Mouse (Mus musculus) C2C12 (cell line): Measurements from ENCODE around the gene Hyal5. TPM values are rescaled to one million over a fixed set of nuclear protein-coding genes. Genes with fewer than 3 reads are reported as not detected.

Source experiments
- H3K27me3 ChIP-seq: one replicate; pipeline ENCODE4 v1.6.1; 2011; ENCODE audit not compliant: control insufficient read depth, insufficient read depth, insufficient read length
- H3K36me3 ChIP-seq: one replicate; pipeline ENCODE4 v1.6.1; 2011; ENCODE audit not compliant: control insufficient read depth, insufficient read depth
- H3K4me3 ChIP-seq: one replicate; pipeline ENCODE4 v1.5.1; 2011; ENCODE audit warnings: mild to moderate bottlenecking, control low read depth; ENCODE audit not compliant: poor library complexity, insufficient read depth, severe bottlenecking
- H3K79me2 ChIP-seq: one replicate; pipeline ENCODE4 v1.6.1; 2011; ENCODE audit not compliant: control insufficient read depth, insufficient read depth
- H3K79me3 ChIP-seq: one replicate; pipeline ENCODE4 v1.6.1; 2011; ENCODE audit warnings: low read depth, control low read depth
- H3ac ChIP-seq: one replicate; pipeline ENCODE3; 2011; ENCODE audit warnings: low read depth; ENCODE audit not compliant: control insufficient read depth, insufficient read length
- CEBPB ChIP-seq: IDR thresholded peaks from one replicate; pipeline ENCODE4 v1.6.1; 2011; ENCODE audit warnings: low read depth, mild to moderate bottlenecking, control low read depth, moderate library complexity
- CTCF ChIP-seq: IDR thresholded peaks from one replicate; pipeline ENCODE4 v1.5.1; 2011; ENCODE audit not compliant: control insufficient read depth, insufficient read depth, insufficient read length
- FOSL1 ChIP-seq: IDR thresholded peaks from one replicate; pipeline ENCODE4 v1.8.0; 2011; ENCODE audit warnings: mild to moderate bottlenecking, low read length; ENCODE audit not compliant: poor library complexity, insufficient read depth, severe bottlenecking
- MAX ChIP-seq: IDR thresholded peaks from one replicate; pipeline ENCODE4 v1.6.1; 2011; ENCODE audit warnings: mild to moderate bottlenecking, control low read depth
- MYOD1 ChIP-seq: IDR thresholded peaks from one replicate; pipeline ENCODE4 v1.6.1; 2011; ENCODE audit warnings: low read depth; ENCODE audit not compliant: control insufficient read depth, insufficient read length
- MYOG ChIP-seq: IDR thresholded peaks from one replicate; pipeline ENCODE4 v1.6.1; 2011; ENCODE audit not compliant: control insufficient read depth, insufficient read length; ENCODE audit errors: extremely low read depth
- USF1 ChIP-seq: IDR thresholded peaks from one replicate; pipeline ENCODE4 v1.6.1; 2011; ENCODE audit warnings: low read depth, mild to moderate bottlenecking, control low read depth, moderate library complexity
- polyA plus RNA-seq: library from polyadenylated mRNA; unstranded; fragments of >200 nt; fragmentation: generic; extraction: Trizol; gene quantifications from one replicate; pipeline ENCODE4 v1.2.1, GENCODE M21; 2012; ENCODE audit warnings: missing spikeins

Hyal5 gene
- polyA plus RNA-seq, 1 experiment: not detected

- Histone ChIP-seq H3K27me3 (no peaks in the 10 kb centered on the region), H3K79me2 (no peaks in the 10 kb centered on the region), H3K79me3 (no peaks in the 10 kb centered on the region), H3K4me3 (no peak overlapping the region), H3ac (no peak overlapping the region), H3K36me3 (no peaks in the 10 kb centered on the region)
- TF ChIP-seq CEBPB (no peak), FOSL1 (no peak), MYOG (no peak), MAX (no peak), USF1 (no peak), MYOD1 (no peak), CTCF (no peak)
Observed at GRCm38 (mm10) chr6:24905101-24905500, 47.3 kb downstream of the Hyal5 start.

- Histone ChIP-seq H3K27me3 (no peaks in the 10 kb centered on the region), H3K79me3 (no peaks in the 10 kb centered on the region), H3ac (no peak overlapping the region), H3K36me3 (no peaks in the 10 kb centered on the region), H3K79me2 (no peaks in the 10 kb centered on the region), H3K4me3 (no peak overlapping the region)
- TF ChIP-seq CEBPB (no peak), MAX (no peak), MYOD1 (no peak)
Observed at GRCm38 (mm10) chr6:24907824-24908223, 50.0 kb downstream of the Hyal5 start.

GRCm38 (mm10) chr6:24910016-24910727 is 52.4 kb downstream of the Hyal5 start:
- H3ac ChIP-seq: no peak overlapping the region
- H3K79me3 ChIP-seq: no peaks in the 10 kb centered on the region

GRCm38 (mm10) chr6:24910728-24911105 is 52.9 kb downstream of the Hyal5 start:
- no peaks in the 10 kb centered on the region for H3K79me2 ChIP-seq
- H3K36me3 ChIP-seq: no peaks in the 10 kb centered on the region
- H3ac ChIP-seq: no peak overlapping the region
- TF ChIP-seq CEBPB (no peak), FOSL1 (no peak), CTCF (no peak), MYOG (no peak), MAX (no peak), MYOD1 (no peak), USF1 (no peak)
- no peak overlapping the region for H3K4me3 ChIP-seq
- no peaks in the 10 kb centered on the region for H3K79me3 ChIP-seq
- no peaks in the 10 kb centered on the region for H3K27me3 ChIP-seq

More at GRCm38 (mm10) chr6:24910016-24910727, 52.4 kb downstream of the Hyal5 start:
- Histone ChIP-seq H3K36me3 (no peaks in the 10 kb centered on the region), H3K27me3 (no peaks in the 10 kb centered on the region), H3K4me3 (no peak overlapping the region), H3K79me2 (no peaks in the 10 kb centered on the region)
- TF ChIP-seq FOSL1 (no peak), MAX (no peak), USF1 (no peak), CTCF (no peak), CEBPB (no peak), MYOG (no peak), MYOD1 (no peak)

- H3K27me3 ChIP-seq: no peaks in the 10 kb centered on the region
- no peak overlapping the region for H3K4me3 ChIP-seq
- H3ac ChIP-seq: no peak overlapping the region
- no peaks in the 10 kb centered on the region for H3K79me3 ChIP-seq
- no peaks in the 10 kb centered on the region for H3K36me3 ChIP-seq
- H3K79me2 ChIP-seq: no peaks in the 10 kb centered on the region
- TF ChIP-seq CEBPB: no peak
- TF ChIP-seq MYOD1: no peak
- TF ChIP-seq MAX: no peak
- TF ChIP-seq CTCF: no peak
- no peak for TF ChIP-seq FOSL1
- TF ChIP-seq USF1: no peak
Observed at GRCm38 (mm10) chr6:24913591-24913990, 55.8 kb downstream of the Hyal5 start.
